Mouse (Mus musculus) MEL (cell line): ENCODE results near the gene Gm15737. TPM values are rescaled to one million over a fixed set of nuclear protein-coding genes. Genes with fewer than 3 reads are reported as not detected.

Source experiments
- DNase-seq: peaks from one replicate; pipeline ENCODE4 v3.0.0; 2011; ENCODE audit warnings: low read depth, low spot score
- H3K27ac ChIP-seq: 2 replicates; pipeline ENCODE4 v1.5.1; 2012; ENCODE audit warnings: low read depth, mild to moderate bottlenecking, control low read depth, low read length, moderate library complexity; ENCODE audit not compliant: control insufficient read depth
- H3K27me3 ChIP-seq, 2 experiments: fragments of 150-350 bp in 1 of 2; sonication (generic) in 1 of 2; 2 replicates each; pipeline ENCODE4 v1.6.1; 2012; ENCODE audit warnings: low read length in 2 of 2, mild to moderate bottlenecking in 2 of 2, improper control_type of control experiment in 1 of 2, moderate library complexity in 1 of 2; ENCODE audit not compliant: insufficient read depth in 2 of 2, control insufficient read depth in 1 of 2
- H3K36me3 ChIP-seq, 2 experiments: 2 replicates each; pipeline ENCODE4 v1.6.1; 2012 to 2014; ENCODE audit warnings: low read length in 2 of 2, improper control_type of control experiment in 1 of 2, inconsistent platforms in 1 of 2, mild to moderate bottlenecking in 1 of 2; ENCODE audit not compliant: insufficient read depth in 2 of 2, control insufficient read depth in 1 of 2
- H3K4me1 ChIP-seq, 2 experiments: fragments of 150-350 bp in 1 of 2; sonication (generic) in 1 of 2; 2 replicates each; pipeline ENCODE4 v1.6.1; 2012; ENCODE audit warnings: low read length in 2 of 2, improper control_type of control experiment in 1 of 2, mild to moderate bottlenecking in 1 of 2; ENCODE audit not compliant: insufficient read depth in 2 of 2, control insufficient read depth in 1 of 2
- H3K4me3 ChIP-seq, 2 experiments: fragments of 150-350 bp in 1 of 2; sonication (generic) in 1 of 2; 2 replicates each; pipeline ENCODE4 v1.5.1; 2012; ENCODE audit warnings: low read depth in 2 of 2, low read length in 2 of 2, mild to moderate bottlenecking in 2 of 2, moderate library complexity in 2 of 2, control low read depth in 1 of 2, improper control_type of control experiment in 1 of 2; ENCODE audit not compliant: control insufficient read depth in 1 of 2, insufficient read depth in 1 of 2
- H3K79me2 ChIP-seq: 2 replicates; pipeline ENCODE4 v1.6.1; 2012; ENCODE audit warnings: mild to moderate bottlenecking, low read length, moderate library complexity; ENCODE audit not compliant: control insufficient read depth, poor library complexity, insufficient read depth
- H3K9ac ChIP-seq: 2 replicates; pipeline ENCODE4 v1.6.1; 2012; ENCODE audit warnings: low read depth, mild to moderate bottlenecking, control low read depth, low read length, moderate library complexity; ENCODE audit not compliant: control insufficient read depth, poor library complexity, severe bottlenecking
- H3K9me3 ChIP-seq: fragments of 150-350 bp; sonication (generic); replicated peaks from 2 replicates; pipeline ENCODE4 v1.6.1; 2012; ENCODE audit warnings: mild to moderate bottlenecking, low read length, improper control_type of control experiment, moderate library complexity; ENCODE audit not compliant: insufficient read depth
- CHD2 ChIP-seq: IDR thresholded peaks from 2 replicates; pipeline ENCODE4 v1.6.1; 2011; ENCODE audit warnings: low read length, improper control_type of control experiment
- MEF2A ChIP-seq: IDR thresholded peaks from 2 replicates; pipeline ENCODE4 v1.6.1; 2014; ENCODE audit warnings: low read depth, mild to moderate bottlenecking, inconsistent platforms, low read length, improper control_type of control experiment; ENCODE audit not compliant: poor library complexity, insufficient replicate concordance, severe bottlenecking; ENCODE audit errors: extremely low read depth
- NELFE ChIP-seq: IDR thresholded peaks from 2 replicates; pipeline ENCODE4 v1.6.1; 2011; ENCODE audit warnings: low read depth, low read length, improper control_type of control experiment
- NRF1 ChIP-seq: IDR thresholded peaks from 2 replicates; pipeline ENCODE4 v1.6.1; 2014; ENCODE audit warnings: low read depth, mild to moderate bottlenecking, inconsistent platforms, low read length, improper control_type of control experiment, moderate library complexity; ENCODE audit not compliant: poor library complexity, insufficient read depth, severe bottlenecking
- POLR2AphosphoS2 ChIP-seq: IDR thresholded peaks from 2 replicates; pipeline ENCODE4 v1.6.1; 2011; ENCODE audit warnings: low read length, improper control_type of control experiment
- POLR2AphosphoS5 ChIP-seq: IDR thresholded peaks from 2 replicates; pipeline ENCODE4 v1.6.1; 2012; ENCODE audit warnings: low read depth, borderline replicate concordance, mild to moderate bottlenecking, inconsistent platforms, low read length, moderate library complexity, mixed read lengths
- RCOR1 ChIP-seq: IDR thresholded peaks from 2 replicates; pipeline ENCODE4 v1.6.1; 2012; ENCODE audit warnings: low read depth, mild to moderate bottlenecking, inconsistent platforms, low read length, improper control_type of control experiment
- SIN3A ChIP-seq: IDR thresholded peaks from 2 replicates; pipeline ENCODE4 v1.6.1; 2012; ENCODE audit warnings: low read length, improper control_type of control experiment, inconsistent platforms
- SMC3 ChIP-seq: IDR thresholded peaks from 2 replicates; pipeline ENCODE4 v1.6.1; 2011; ENCODE audit warnings: low read depth, low read length, improper control_type of control experiment
- TBP ChIP-seq: IDR thresholded peaks from 2 replicates; pipeline ENCODE4 v1.8.0; 2011; ENCODE audit warnings: low read depth, low read length, improper control_type of control experiment
- ZC3H11A ChIP-seq: IDR thresholded peaks from 2 replicates; pipeline ENCODE4 v1.6.1; 2012; ENCODE audit warnings: low read depth, mild to moderate bottlenecking, inconsistent platforms, low read length, improper control_type of control experiment
- ZKSCAN1 ChIP-seq: IDR thresholded peaks from 2 replicates; pipeline ENCODE4 v1.6.1; 2012; ENCODE audit warnings: low read depth, mild to moderate bottlenecking, inconsistent platforms, low read length, improper control_type of control experiment, moderate library complexity
- polyA plus RNA-seq, 2 experiments: library from polyadenylated mRNA; stranded (reverse) in 1 of 2; unstranded in 1 of 2; fragments of >175 nt in 1 of 2; fragments of >200 nt in 1 of 2; gene quantifications; 2 replicates each; pipeline versions ENCODE4 v1.2.1 to v1.2.4; 2012; ENCODE audit warnings: low replicate concordance in 2 of 2, low read depth in 1 of 2; ENCODE audit not compliant: insufficient read length in 2 of 2, insufficient read depth in 1 of 2, missing spikeins in 1 of 2
- total RNA-seq: library from RNA; depleted of rRNA; stranded (reverse); fragments of 300-350 nt; gene quantifications from 2 replicates; pipeline ENCODE4 v1.2.3, GENCODE M21; 2012

Gm15737 gene
- total and polyA plus RNA-seq, 3 experiments: not detected

DNA sequence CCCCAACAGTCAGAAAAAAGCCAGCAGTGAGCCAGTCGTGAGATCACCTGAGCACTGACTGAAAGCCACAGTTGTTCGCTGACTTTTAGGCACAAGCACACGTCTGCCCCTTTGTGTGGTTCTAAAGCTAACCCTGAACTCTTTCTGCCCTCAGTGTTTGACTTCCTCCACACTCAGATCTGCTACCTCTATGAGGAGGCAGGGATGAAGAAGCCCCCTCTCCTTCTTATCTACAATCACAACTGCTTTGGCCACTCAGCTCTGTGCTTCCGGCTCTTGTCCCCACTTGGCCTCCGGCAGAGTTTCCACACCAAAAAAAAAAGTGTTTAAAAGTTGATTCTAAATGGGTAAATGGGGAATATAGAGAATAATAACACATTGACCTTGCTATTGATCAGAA, 7.0 kb downstream of the Gm15737 start:
- TF ChIP-seq SIN3A (no peak), MEF2A (no peak)
- no peaks in the 10 kb centered on the region for H3K4me1 ChIP-seq
- DNase-seq: no peak
- no peaks in the 10 kb centered on the region for H3K79me2 ChIP-seq
- no peaks in the 10 kb centered on the region for H3K27me3 ChIP-seq
- no peaks in the 10 kb centered on the region for H3K9me3 ChIP-seq
- H3K36me3 ChIP-seq: no peaks in the 10 kb centered on the region
- no peak overlapping the region for H3K9ac ChIP-seq
- no peak overlapping the region for H3K4me3 ChIP-seq
- no peak overlapping the region for H3K27ac ChIP-seq

GRCm38 (mm10) chr6:92877236-92877635, 8.1 kb downstream of the Gm15737 start:
- Histone ChIP-seq H3K27me3 (no peaks in the 10 kb centered on the region), H3K9ac (no peak overlapping the region), H3K4me1 (no peaks in the 10 kb centered on the region), H3K9me3 (no peaks in the 10 kb centered on the region), H3K36me3 (no peaks in the 10 kb centered on the region), H3K4me3 (no peak overlapping the region), H3K79me2 (no peaks in the 10 kb centered on the region), H3K27ac (no peak overlapping the region)
- TF ChIP-seq POLR2AphosphoS2 (no peak), CHD2 (no peak), POLR2AphosphoS5 (no peak), TBP (no peak), ZC3H11A (no peak), RCOR1 (no peak), ZKSCAN1 (no peak)
- no peak for DNase-seq

DNA sequence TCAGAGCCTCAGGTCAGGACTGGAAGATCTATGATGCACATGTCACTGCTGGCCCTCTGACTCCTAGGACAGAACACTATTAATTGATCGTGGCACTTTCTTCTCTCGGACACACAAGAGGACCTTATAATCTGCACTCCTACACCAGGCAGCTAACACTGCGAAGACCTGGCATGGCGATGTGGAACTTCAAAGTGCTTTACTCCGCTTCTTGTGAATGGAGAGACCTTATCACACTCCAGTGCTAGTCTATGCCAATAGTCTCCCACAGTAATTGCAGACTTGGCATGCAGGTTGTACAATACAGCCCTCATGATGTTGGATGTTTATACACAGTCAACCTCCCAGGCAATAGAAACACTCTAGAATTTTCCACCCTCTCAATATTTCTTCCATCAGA, 9.6 kb downstream of the Gm15737 start:
- Histone ChIP-seq H3K9me3 (no peaks in the 10 kb centered on the region), H3K27me3 (no peaks in the 10 kb centered on the region), H3K36me3 (no peaks in the 10 kb centered on the region), H3K4me1 (no peaks in the 10 kb centered on the region), H3K27ac (no peak overlapping the region), H3K79me2 (no peaks in the 10 kb centered on the region), H3K9ac (no peak overlapping the region), H3K4me3 (no peak overlapping the region)
- no peak for DNase-seq
- no peak for TF ChIP-seq NELFE
- no peak for TF ChIP-seq MEF2A
- TF ChIP-seq SMC3: no peak
- no peak for TF ChIP-seq NRF1
